Mouse (Mus musculus): Measurements from ENCODE around the gene Gm42791.

The Gm42791 gene

GRCm38 (mm10) chr5:148956091-148956490 is 38.9 kb downstream of the Gm42791 start:
- DNase-seq (ENCODE audit: inconsistent age in 2 of 2, low spot score in 1 of 2): no peak

- DNase-seq (ENCODE audit: inconsistent age in 2 of 2, low spot score in 1 of 2): no peak
Measured at GRCm38 (mm10) chr5:148955575-148955974, 39.4 kb downstream of the Gm42791 start.

GRCm38 (mm10) chr5:148954314-148955060 is 40.5 kb downstream of the Gm42791 start:
- peak; percentile 61 to 70 for DNase-seq (ENCODE audit: inconsistent age in 2 of 2, low spot score in 1 of 2)

- DNase-seq (ENCODE audit: inconsistent age in 2 of 2, low spot score in 1 of 2): peak; percentile 67 to 73
Measured at GRCm38 (mm10) chr5:148953098-148953497, 41.8 kb downstream of the Gm42791 start.

GRCm38 (mm10) chr5:148952419-148952818 is 42.5 kb downstream of the Gm42791 start:
- peak in 1 of 2 experiments; percentile 73 for DNase-seq (ENCODE audit: inconsistent age in 2 of 2, low spot score in 1 of 2)

GRCm38 (mm10) chr5:148951360-148951759 is 43.6 kb downstream of the Gm42791 start:
- DNase-seq (ENCODE audit: inconsistent age in 2 of 2, low spot score in 1 of 2): no peak

- no peak for DNase-seq (ENCODE audit: inconsistent age in 2 of 2, low spot score in 1 of 2)
Measured at GRCm38 (mm10) chr5:148950064-148950463, 44.9 kb downstream of the Gm42791 start.

- no peak for DNase-seq (ENCODE audit: inconsistent age in 2 of 2, low spot score in 1 of 2)
Measured at GRCm38 (mm10) chr5:148948577-148948976, 46.4 kb downstream of the Gm42791 start.

- no peak for DNase-seq (ENCODE audit: inconsistent age in 2 of 2, low spot score in 1 of 2)
Measured at GRCm38 (mm10) chr5:148947412-148947811, 47.5 kb downstream of the Gm42791 start.

- peak in 1 of 2 experiments; percentile 58 for DNase-seq (ENCODE audit: inconsistent age in 2 of 2, low spot score in 1 of 2)
Measured at GRCm38 (mm10) chr5:148946787-148947186, 48.2 kb downstream of the Gm42791 start.

- DNase-seq (ENCODE audit: inconsistent age in 2 of 2, low spot score in 1 of 2): no peak
Measured at GRCm38 (mm10) chr5:148945735-148946134, 49.2 kb downstream of the Gm42791 start.

GRCm38 (mm10) chr5:148944024-148944423 is 50.9 kb downstream of the Gm42791 start:
- DNase-seq (ENCODE audit: inconsistent age in 2 of 2, low spot score in 1 of 2): no peak

- no peak for DNase-seq (ENCODE audit: inconsistent age in 2 of 2, low spot score in 1 of 2)
Measured at GRCm38 (mm10) chr5:148943444-148943843, 51.5 kb downstream of the Gm42791 start.

GRCm38 (mm10) chr5:148942957-148943356 is 52.0 kb downstream of the Gm42791 start:
- DNase-seq (ENCODE audit: inconsistent age in 2 of 2, low spot score in 1 of 2): no peak

GRCm38 (mm10) chr5:148942305-148942704 is 52.6 kb downstream of the Gm42791 start:
- DNase-seq (ENCODE audit: inconsistent age in 2 of 2, low spot score in 1 of 2): no peak

- no peak for DNase-seq (ENCODE audit: inconsistent age in 2 of 2, low spot score in 1 of 2)
Measured at GRCm38 (mm10) chr5:148941867-148942266, 53.1 kb downstream of the Gm42791 start.

GRCm38 (mm10) chr5:148939948-148940382 is 55.0 kb downstream of the Gm42791 start:
- DNase-seq (ENCODE audit: inconsistent age in 2 of 2, low spot score in 1 of 2): no peak

- no peak for DNase-seq (ENCODE audit: inconsistent age in 2 of 2, low spot score in 1 of 2)
Measured at GRCm38 (mm10) chr5:148936516-148936951, 58.4 kb downstream of the Gm42791 start.

- no peak for DNase-seq (ENCODE audit: inconsistent age in 2 of 2, low spot score in 1 of 2)
Measured at GRCm38 (mm10) chr5:148935871-148936270, 59.1 kb downstream of the Gm42791 start.

GRCm38 (mm10) chr5:148935071-148935821 is 59.7 kb downstream of the Gm42791 start:
- DNase-seq (ENCODE audit: inconsistent age in 2 of 2, low spot score in 1 of 2): no peak

GRCm38 (mm10) chr5:148934457-148934856 is 60.5 kb downstream of the Gm42791 start:
- DNase-seq (ENCODE audit: inconsistent age in 2 of 2, low spot score in 1 of 2): no peak

GRCm38 (mm10) chr5:148933767-148934166 is 61.2 kb downstream of the Gm42791 start:
- DNase-seq (ENCODE audit: inconsistent age in 2 of 2, low spot score in 1 of 2): no peak

Measured in adrenal gland, adult (tissue).